Mouse (Mus musculus) right cerebral cortex, postnatal 14 days (tissue): ENCODE data around the gene Myl4.
A peak's percentile ranks its signal among the peaks of the same experiment; 100 is the strongest.
"Not testable (repeated sequence)": the region's sequence is repeated elsewhere in the genome, so short reads cannot be mapped to it uniquely, and the experiment has no call there.

Experiments
- DNase-seq: peaks from one replicate; pipeline ENCODE4 v3.0.0; 2022

Gene Myl4

GRCm38 (mm10) chr11:104550406-104550974, at the start of gene Myl4, which contains the start of gene Cdc27:
Gene Myl4, plus strand, starts transcription at chr11:104550663.
Gene Cdc27, minus strand, starts transcription at chr11:104550620.
- DNase-seq = peak; percentile 100

- no peak for DNase-seq
Measured at GRCm38 (mm10) chr11:104508455-104508854, 42.0 kb upstream of the Myl4 start.

- DNase-seq = peak; percentile 22
Measured at GRCm38 (mm10) chr11:104510606-104511005, 39.9 kb upstream of the Myl4 start.

- no peak for DNase-seq
Measured at GRCm38 (mm10) chr11:104512436-104512835, 38.0 kb upstream of the Myl4 start.

- DNase-seq = no peak
Measured at GRCm38 (mm10) chr11:104525935-104526334, 24.5 kb upstream of the Myl4 start.

GRCm38 (mm10) chr11:104536843-104537242, 13.6 kb upstream of the Myl4 start:
- DNase-seq = no peak

- DNase-seq = no peak
Measured at GRCm38 (mm10) chr11:104537945-104538555, 12.4 kb upstream of the Myl4 start.

GRCm38 (mm10) chr11:104539811-104540210, 10.7 kb upstream of the Myl4 start:
- DNase-seq = no peak

GRCm38 (mm10) chr11:104543337-104543736, 7.1 kb upstream of the Myl4 start:
- not testable (repeated sequence) for DNase-seq

- no peak for DNase-seq
Measured at GRCm38 (mm10) chr11:104544507-104544906, 6.0 kb upstream of the Myl4 start.

- no peak for DNase-seq
Measured at GRCm38 (mm10) chr11:104547502-104547901, 3.0 kb upstream of the Myl4 start.

- DNase-seq = peak; percentile 76
Measured at GRCm38 (mm10) chr11:104549438-104550405, 741 bp upstream of the Myl4 start.

- DNase-seq = no peak
Measured at GRCm38 (mm10) chr11:104558065-104558464, 7.6 kb downstream of the Myl4 start.

- DNase-seq = no peak
Measured at GRCm38 (mm10) chr11:104558651-104559403, 8.4 kb downstream of the Myl4 start.

GRCm38 (mm10) chr11:104560971-104561370, 10.5 kb downstream of the Myl4 start:
- no peak for DNase-seq

- no peak for DNase-seq
Measured at GRCm38 (mm10) chr11:104563496-104563895, 13.0 kb downstream of the Myl4 start.

- no peak for DNase-seq
Measured at GRCm38 (mm10) chr11:104565172-104565571, 14.7 kb downstream of the Myl4 start.

- no peak for DNase-seq
Measured at GRCm38 (mm10) chr11:104566097-104566496, 15.6 kb downstream of the Myl4 start.

GRCm38 (mm10) chr11:104566796-104567195, 16.3 kb downstream of the Myl4 start:
- DNase-seq = no peak

GRCm38 (mm10) chr11:104567736-104568135, 17.3 kb downstream of the Myl4 start:
- DNase-seq = no peak

GRCm38 (mm10) chr11:104568326-104568725, 17.9 kb downstream of the Myl4 start:
- DNase-seq = no peak

GRCm38 (mm10) chr11:104570515-104570914, 20.1 kb downstream of the Myl4 start:
- DNase-seq = not testable (repeated sequence)

- peak; percentile 49 for DNase-seq
Measured at GRCm38 (mm10) chr11:104571373-104571772, 20.9 kb downstream of the Myl4 start.
